Mouse (Mus musculus) T-cell, adult 66 days (primary cell): ENCODE data around the gene Cox8c. TPM values are rescaled to one million over a fixed set of nuclear protein-coding genes. Genes with fewer than 3 reads are reported as not detected.

Experiments
- total RNA-seq, 2 experiments: library from RNA; stranded (reverse); gene quantifications; 3 replicates in 1 of 2; 4 replicates in 1 of 2; pipeline ENCODE4 v1.2.4; 2023

The Cox8c gene
- total RNA-seq: not detected

DNA sequence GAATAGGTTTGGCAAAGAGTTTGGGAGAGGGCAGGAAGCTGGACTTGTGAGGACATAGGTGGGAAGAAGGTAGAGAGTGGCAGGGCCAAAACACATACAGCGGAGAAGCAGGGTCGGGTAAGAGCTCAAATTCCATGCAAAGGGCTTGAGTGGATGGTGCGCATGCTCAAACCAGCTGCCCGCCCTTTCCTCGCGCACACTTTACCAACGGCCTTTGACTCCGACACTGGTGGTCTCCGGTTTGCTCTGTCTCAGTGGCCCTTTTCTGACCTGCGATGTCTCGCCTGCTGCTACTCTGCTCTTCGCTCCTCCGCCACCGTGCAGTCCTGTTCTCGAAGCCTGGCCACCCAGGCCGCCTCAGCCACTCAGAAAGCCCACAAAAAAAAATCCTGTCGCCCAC lies at the start of gene Cox8c:
Cox8c (plus strand) TSS at position 226 of the 400 bp plus-strand sequence.

DNA sequence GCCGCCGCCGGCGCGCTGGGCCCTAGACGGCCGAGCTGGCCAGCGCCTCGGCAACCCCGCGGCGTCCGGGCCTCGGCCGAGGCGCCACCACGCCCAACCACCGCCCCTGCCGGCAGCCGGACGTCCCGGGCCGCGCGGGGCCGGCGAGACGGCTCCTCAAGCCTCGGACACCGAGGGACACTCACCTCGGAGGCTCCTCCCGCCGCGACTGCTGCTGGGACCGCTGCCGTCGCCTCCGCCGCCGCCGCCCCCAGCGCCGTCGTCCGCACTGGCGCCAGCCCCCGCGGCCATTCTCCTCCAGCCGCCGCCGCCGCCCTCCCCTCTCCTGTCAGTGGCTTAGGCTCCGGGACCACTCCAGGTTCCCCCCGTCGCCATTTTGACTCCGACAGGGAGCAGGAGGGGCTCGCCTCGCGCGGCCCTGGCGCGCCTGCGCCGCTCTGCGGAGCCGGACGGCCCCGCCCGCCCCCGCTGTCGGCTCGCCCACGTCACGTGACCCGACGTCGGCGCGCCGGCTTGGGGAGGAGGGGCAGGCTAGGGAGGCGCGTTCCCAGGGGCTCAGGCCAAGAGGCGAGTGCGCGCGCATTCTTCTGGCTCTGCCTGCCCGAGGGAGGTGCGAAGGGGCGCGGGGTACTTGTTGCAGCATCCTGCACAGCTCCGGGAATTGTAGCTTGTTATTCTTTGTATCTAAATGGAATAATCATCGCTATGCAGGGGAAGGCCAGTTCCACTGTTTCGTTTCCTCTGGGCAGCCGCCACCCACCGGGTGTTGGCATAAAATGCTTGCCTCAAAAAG lies 20.9 kb upstream of the Cox8c start, which contains the start of gene Btbd7:
Btbd7 (minus strand) TSS at position 441 of the 793 bp plus-strand sequence.

DNA sequence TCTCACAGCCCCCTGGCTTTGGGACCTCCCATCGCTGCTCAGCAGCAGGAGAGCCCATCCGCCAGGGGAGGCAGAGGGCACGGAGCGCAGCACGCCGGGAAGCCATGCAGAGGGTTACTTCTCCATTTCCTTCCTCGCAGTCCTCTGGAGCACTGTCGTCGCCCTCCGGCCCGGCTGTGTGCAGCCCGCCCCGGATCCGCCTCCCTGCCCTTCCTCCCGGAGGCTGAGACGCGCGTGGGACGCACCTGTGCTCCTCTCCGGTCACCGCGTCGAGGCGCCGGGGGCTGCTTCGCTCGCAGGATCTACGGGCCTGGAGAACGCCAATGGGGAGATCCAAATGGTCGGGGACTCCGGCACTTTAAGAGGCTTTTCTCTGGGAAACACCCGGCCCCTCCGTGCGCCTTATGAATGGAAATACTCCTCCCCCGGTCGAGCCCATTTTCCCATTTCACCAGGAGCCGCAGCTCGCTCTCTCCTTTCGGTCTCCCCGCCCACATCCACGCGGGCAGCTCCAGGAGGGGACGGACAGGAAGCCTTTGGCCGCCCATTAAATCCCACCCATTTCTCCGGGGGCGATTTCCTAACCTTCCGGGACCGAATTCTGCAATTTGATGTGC lies 49.8 kb downstream of the Cox8c start, which contains the start of gene Unc79:
Unc79 (plus strand) TSS at position 82 of the 617 bp plus-strand sequence.

Other genes with a start within 250 kb of the Cox8c start
- gene Itpk1, start 194.4 kb upstream of the Cox8c start, total RNA-seq: 10 to 100 TPM; 73.8 to 80.6 TPM
- 1 to 10 TPM; 5.8 to 6.1 TPM for gene Moap1, start 155.7 kb upstream of the Cox8c start, total RNA-seq
- gene Tmem251, start 155.6 kb upstream of the Cox8c start, total RNA-seq: 10 to 100 TPM; 10.5 to 10.9 TPM
- gene Gm28051, start 141.6 kb upstream of the Cox8c start, total RNA-seq: 1 to 10 TPM in 1 of 2 experiments, not detected in 1; 3.6 TPM
- 10 to 100 TPM; 20.8 to 23.1 TPM for gene Gon7, start 141.5 kb upstream of the Cox8c start, total RNA-seq
- 10 to 100 TPM; 21.2 to 21.8 TPM for gene Ubr7, start 141.3 kb upstream of the Cox8c start, total RNA-seq
- 1 to 10 TPM; 3.9 to 4.7 TPM for gene Gm20604, start 140.6 kb upstream of the Cox8c start, total RNA-seq
- 10 to 100 TPM; 55.0 to 64.7 TPM for gene Btbd7, start 20.8 kb upstream of the Cox8c start, total RNA-seq
- gene Unc79, start 49.5 kb downstream of the Cox8c start, total RNA-seq: not detected